Mouse (Mus musculus): Measurements from ENCODE around the gene Gm597. TPM values are rescaled to one million over a fixed set of nuclear protein-coding genes. Genes with fewer than 3 reads are reported as not detected.

The Gm597 gene
- polyA plus RNA-seq (2015; fragmentation: Nextera tagmentation; extraction: Ambion mirVana), result not detected in 2 replicates

DNA sequence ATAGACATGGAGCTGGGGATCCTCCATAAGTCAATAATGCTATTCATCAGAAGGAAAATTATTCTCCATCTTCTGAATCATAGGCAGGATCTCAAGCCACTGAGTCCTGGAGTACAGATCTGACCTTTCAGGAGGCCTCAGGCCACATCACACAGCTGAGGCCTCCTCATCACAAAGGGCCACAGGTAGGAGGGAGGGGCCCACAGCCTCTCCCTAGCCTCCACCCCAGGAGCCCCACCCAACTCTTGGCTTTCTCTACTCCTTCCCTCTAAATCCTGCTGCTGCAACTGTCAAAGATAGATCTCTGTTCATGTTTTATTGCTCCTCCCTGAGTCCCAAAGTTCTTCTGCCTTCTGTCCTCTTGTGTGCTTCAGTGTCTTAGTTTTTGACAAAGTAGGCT lies at the start of gene Gm597:
TSS of gene Gm597 (minus strand) at position 101 of the 400 bp plus-strand sequence.

Measured in skeletal muscle tissue, postnatal 0 days (tissue).